Mouse (Mus musculus) cerebellum, adult 9-10 months (tissue): ENCODE results near the gene Arap1.
A peak's percentile ranks its signal among the peaks of the same experiment; 100 is the strongest.

Source experiments
- DNase-seq: peaks from one replicate; pipeline ENCODE4 v3.0.0; 2022

Gene Arap1

DNA sequence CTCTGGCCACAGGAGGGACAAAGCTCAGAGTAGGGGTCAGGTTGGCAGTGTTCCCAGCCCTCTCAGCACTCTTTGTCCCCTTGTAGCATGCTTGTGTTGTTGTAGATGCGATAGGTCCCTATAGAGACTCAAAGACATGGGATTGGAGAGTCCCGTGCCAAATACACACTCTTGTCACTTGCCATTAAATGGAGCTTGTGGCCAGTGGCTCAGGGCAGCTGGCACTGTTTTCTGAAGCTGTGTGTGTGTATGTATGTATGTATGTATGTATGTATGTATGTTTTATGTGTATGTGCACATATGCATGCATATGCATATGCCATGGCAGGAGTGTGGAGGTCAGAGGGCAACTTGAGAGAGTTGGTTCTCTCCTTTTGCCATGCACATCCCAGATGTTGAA lies 20.1 kb upstream of the Arap1 start:
- peak; percentile 30 for DNase-seq

DNA sequence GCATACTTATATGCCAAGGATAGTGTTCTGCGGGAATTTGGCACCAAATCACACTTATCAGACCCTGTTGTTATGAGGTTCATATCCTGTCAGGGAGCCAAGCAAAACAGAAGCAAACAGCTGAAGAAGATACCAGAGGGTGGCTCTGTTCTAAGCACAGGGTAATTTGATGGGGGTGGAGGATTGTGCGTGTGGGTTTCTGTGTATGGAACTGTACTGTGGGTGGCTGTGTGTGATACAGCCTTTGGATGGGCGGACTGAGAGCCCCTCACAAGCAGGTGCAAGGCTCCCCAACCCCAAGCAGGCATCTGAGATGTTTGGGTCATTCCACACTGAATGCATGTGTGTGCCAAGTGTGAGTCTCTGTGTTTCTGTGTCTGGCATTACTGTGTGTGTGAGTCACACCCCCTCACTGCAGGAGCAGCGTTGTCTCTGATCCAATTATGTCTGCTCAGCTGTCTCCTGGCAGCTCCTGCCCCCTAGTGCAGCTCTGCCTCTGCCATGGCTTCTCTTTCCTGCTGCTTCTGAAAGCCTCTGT lies 19.2 kb upstream of the Arap1 start:
- peak; percentile 78 for DNase-seq

DNA sequence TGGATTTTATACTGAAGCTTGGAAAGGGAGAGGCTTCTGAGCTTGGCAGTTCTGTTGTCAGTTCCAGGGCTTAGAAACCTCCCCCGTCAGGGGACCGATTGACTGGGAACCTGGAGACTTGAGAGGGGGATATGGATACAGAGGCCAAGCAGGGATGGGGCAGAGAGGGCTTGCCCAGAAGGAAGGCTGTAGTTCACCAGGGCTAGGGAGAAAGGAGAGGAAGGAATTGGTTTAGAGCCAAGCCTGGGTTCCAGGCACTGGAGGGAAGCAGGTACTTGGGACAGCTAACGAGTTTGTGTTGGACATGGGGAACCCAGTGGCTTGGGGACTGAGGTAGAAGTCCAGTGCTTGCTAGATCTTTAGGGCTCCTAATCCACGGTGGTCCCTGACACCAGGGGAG lies 18.3 kb upstream of the Arap1 start:
- no peak for DNase-seq

GRCm38 (mm10) chr7:101330074-101330840 lies 17.6 kb upstream of the Arap1 start:
- DNase-seq = peak; percentile 55

GRCm38 (mm10) chr7:101330841-101331173 lies 17.1 kb upstream of the Arap1 start:
- DNase-seq = peak; percentile 85

GRCm38 (mm10) chr7:101332045-101332831 lies 15.6 kb upstream of the Arap1 start:
- peak; percentile 44 for DNase-seq

DNA sequence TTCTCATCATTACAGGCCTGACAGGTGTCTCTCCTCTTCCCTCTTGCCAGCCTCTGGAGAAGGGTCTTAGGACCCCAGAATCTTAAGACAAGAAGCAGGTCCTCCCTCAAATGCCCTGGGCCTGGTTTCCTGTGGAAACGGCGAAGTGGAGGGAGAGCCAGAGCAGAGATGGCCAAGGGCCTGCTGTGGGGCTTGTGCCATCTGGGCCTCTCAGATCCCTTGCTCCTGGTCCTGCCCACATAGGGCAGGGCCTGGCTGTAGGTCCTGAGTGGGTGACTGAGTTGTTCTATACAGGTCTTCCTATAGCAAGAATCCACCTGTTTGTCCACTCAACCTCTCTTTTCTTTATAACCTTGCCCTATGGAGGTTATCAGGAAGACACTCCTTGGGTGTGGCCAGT lies 12.6 kb upstream of the Arap1 start:
- DNase-seq = peak; percentile 66

DNA sequence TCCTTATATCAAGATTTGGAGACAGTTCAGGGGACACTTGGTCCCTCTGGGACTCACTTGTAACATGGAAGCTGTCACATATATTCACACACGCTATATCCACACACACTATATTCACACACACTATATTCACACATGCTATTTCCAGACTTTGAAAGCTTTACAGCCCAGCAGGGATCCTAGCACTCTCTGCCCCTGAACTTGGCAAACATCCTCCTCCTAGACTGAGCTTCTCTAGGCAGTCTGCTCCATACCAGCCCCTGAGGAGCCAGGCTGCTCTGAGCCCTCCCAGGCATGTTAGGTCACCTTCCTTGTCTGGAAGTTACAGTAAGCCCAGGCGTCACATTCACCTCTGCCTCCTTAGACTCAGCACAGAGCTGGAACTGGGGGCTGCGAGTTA lies 11.2 kb upstream of the Arap1 start:
- no peak for DNase-seq

GRCm38 (mm10) chr7:101337401-101337800 lies 10.5 kb upstream of the Arap1 start:
- DNase-seq = peak; percentile 78

- DNase-seq = no peak
These were observed 6.5 kb upstream of the Arap1 start for GRCm38 (mm10) chr7:101341405-101341804.

- no peak for DNase-seq
These were observed 4.7 kb upstream of the Arap1 start for GRCm38 (mm10) chr7:101343135-101343534.

GRCm38 (mm10) chr7:101344892-101345291 lies 3.0 kb upstream of the Arap1 start:
- no peak for DNase-seq

DNA sequence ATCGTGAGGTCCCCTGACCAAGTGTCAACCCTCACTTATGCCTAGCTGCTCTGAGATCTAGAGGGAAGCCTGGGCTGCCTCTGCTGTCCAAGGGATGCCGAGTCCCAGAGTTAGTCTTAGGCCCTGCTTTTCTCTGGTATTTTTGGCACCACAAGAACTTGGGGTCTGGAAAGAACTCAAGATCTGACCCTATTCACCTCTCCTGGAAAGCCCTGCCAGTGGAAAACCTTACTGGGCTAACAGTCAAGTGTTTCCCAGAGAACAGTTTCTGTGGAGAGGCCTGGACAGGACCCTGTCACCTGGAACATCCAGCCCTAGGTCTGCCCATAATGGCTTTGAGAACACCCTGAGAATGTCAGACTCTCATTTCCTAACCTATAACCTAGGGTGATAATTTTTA lies 876 bp upstream of the Arap1 start:
- no peak for DNase-seq

- no peak for DNase-seq
These were observed 445 bp downstream of the Arap1 start for GRCm38 (mm10) chr7:101348312-101348711.

DNA sequence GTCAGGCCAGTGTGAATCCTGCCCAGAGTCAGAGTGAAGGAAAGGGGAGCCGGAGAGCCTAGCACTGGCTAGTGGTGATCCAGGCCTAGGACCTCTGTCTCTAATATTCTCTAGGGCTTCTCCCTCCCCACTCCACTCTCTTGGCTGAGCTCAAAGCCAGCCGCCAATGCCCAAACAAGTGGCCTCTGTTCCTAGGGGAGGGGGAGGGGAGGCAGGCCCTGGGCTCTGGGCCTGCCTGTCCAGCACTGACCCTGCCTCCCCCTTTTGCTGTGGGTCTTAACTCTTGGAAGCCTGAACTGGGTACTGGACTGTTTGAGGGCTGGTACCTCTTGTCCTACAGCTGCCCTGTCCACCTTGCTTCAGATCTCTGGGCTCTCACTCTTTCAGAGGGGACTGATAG lies 2.0 kb downstream of the Arap1 start:
- no peak for DNase-seq

- no peak for DNase-seq
These were observed 4.5 kb downstream of the Arap1 start for GRCm38 (mm10) chr7:101352404-101352803.

GRCm38 (mm10) chr7:101354423-101354822 lies 6.6 kb downstream of the Arap1 start:
- no peak for DNase-seq

DNA sequence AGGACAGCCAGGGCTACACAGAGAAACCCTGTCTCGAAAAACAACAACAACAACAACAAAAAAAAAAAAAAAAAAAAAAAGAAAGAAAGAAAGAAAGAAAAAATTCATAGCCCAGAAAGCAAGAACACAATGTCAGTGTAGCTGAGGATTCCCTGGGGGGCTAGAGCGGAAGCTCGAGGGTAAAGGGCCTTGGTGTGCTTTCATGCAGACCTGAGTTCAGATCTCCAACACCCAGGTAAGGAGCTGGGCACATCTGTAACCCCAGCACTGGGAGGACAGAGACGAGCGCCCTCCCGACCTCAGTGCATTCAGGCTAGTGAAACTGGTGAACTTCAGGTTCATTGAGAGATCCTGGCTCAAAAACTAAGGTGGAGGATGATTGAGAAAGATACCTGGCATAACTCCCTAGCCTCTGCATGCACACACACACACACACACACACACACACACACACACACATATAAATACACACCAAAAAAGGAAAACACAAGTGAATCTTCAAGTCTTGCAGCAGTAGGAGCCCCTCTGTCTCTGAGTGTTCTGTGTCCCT lies 7.8 kb downstream of the Arap1 start:
- DNase-seq = no peak

- no peak for DNase-seq
These were observed 9.0 kb downstream of the Arap1 start for GRCm38 (mm10) chr7:101356868-101357267.

DNA sequence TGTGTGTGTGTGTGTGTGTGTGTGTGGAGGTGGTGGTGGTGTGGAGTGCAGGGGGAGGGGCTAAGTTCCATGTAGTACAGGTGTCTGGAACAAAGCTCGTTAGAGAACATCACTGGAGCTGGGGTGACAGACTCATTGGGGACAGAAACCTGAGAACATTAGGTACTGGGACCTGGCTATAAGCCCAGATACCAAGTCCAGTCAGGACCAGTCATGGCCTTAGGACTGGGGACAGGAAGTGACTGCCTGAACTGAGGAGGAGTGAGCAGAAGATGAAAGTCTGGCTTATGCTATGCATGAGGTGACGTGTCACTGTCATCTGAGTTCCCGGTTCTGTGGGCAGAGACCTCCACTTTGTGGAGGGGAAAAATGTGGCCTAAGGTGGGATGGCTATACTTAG lies 12.5 kb downstream of the Arap1 start:
- no peak for DNase-seq

GRCm38 (mm10) chr7:101361021-101361420 lies 13.2 kb downstream of the Arap1 start:
- no peak for DNase-seq

GRCm38 (mm10) chr7:101361767-101362166 lies 13.9 kb downstream of the Arap1 start:
- DNase-seq = no peak

DNA sequence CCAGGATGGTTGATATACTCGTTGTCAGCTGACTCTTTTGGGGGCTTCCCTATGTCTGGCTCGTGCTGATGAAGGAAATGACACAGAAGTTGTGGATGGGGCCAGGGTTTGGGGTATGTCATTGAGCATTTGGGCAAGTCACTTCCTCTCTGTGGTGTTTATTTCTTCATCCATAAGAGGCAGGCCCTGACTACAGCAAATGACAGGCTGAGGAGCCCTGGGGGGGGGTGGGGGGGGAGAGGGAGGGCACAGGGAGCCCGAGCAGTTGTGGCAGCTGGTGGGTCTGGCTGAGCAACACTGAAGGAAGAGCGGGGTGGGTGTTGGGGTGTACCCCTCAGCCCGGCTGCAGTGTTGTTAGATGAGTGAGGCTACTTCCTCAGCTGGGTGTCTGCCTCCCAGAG lies 14.9 kb downstream of the Arap1 start:
- no peak for DNase-seq

DNA sequence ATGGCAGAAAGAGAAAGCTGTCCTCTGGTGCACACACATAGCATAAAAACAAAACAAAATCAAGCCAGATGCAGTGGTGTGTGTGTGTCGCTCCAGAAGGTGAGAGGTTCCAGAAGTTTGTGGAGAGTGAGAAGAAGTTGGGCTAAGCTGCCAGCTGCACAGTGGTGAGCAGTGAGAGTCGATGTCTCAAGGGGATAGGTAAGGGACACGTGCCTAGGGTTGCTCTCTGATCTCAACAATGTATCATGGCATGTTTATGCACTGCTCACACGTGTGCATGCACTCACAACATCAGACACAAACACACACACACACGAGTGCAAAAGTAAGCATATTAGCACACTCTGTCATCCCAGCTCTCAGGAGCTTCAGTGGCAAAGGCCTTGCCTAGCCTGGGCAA lies 16.0 kb downstream of the Arap1 start:
- DNase-seq = no peak
